Mouse (Mus musculus) cerebellum, adult 2 months (tissue): ENCODE results near the gene Osbp2. TPM values are rescaled to one million over a fixed set of nuclear protein-coding genes. Genes with fewer than 3 reads are reported as not detected.

Source experiments
- DNase-seq, 2 experiments: peaks; one replicate each; pipeline ENCODE4 v3.0.0; 2021
- H3K27ac ChIP-seq: fragments of 200-500 bp; 2 replicates; pipeline ENCODE4 v1.5.1; 2012; ENCODE audit warnings: low read length, control low read depth, inconsistent platforms; ENCODE audit not compliant: insufficient read depth
- H3K27me3 ChIP-seq: fragments of 200-500 bp; 2 replicates; pipeline ENCODE4 v1.6.1; 2012; ENCODE audit warnings: inconsistent platforms, mild to moderate bottlenecking, low read length, moderate library complexity; ENCODE audit not compliant: control insufficient read depth, insufficient read depth
- H3K4me1 ChIP-seq: fragments of 200-500 bp; 2 replicates; pipeline ENCODE4 v1.6.1; 2011; ENCODE audit warnings: low read length; ENCODE audit not compliant: control insufficient read depth, insufficient read depth
- H3K4me3 ChIP-seq: fragments of 200-500 bp; replicated peaks from 2 replicates; pipeline ENCODE3; 2011; ENCODE audit warnings: mild to moderate bottlenecking, low read depth, low read length, control low read depth; ENCODE audit not compliant: insufficient read depth
- CTCF ChIP-seq: fragments of 200-500 bp; IDR thresholded peaks from 2 replicates; pipeline ENCODE4 v1.5.1; 2011; ENCODE audit warnings: low read depth, mild to moderate bottlenecking, control low read depth, low read length, moderate library complexity, borderline replicate concordance; ENCODE audit not compliant: insufficient read depth
- POLR2A ChIP-seq: fragments of 200-500 bp; IDR thresholded peaks from 2 replicates; pipeline ENCODE4 v1.6.1; 2011; ENCODE audit warnings: low read length, control low read depth, borderline replicate concordance; ENCODE audit not compliant: insufficient read depth
- WGBS: fragments of 180-500 bp; shearing (Covaris S2); methylation state at CpG from one replicate; pipeline ENCODE4 v1.1.7; 2018; 5-methylcytosine and 5-hydroxymethylcytosine counted together
- polyA plus RNA-seq: library from polyadenylated mRNA; depleted of rRNA; stranded (reverse); fragments of >200 nt; gene quantifications from 2 replicates; pipeline ENCODE4 v1.2.3, GENCODE M21; 2012; rRNA removed

Gene Osbp2
- polyA plus RNA-seq, 1 experiment, result 71.3 TPM

- no peaks in the 10 kb centered on the region for H3K4me1 ChIP-seq
- H3K27me3 ChIP-seq, result no peaks in the 10 kb centered on the region
- no peak for DNase-seq
- TF ChIP-seq CTCF, result no peak
- H3K27ac ChIP-seq, result no peak overlapping the region
- 91% methylated on average over 3 of the region's 3 CpGs for WGBS
- no peak overlapping the region for H3K4me3 ChIP-seq
Measured at GRCm38 (mm10) chr11:3667506-3667905, 196.2 kb downstream of the Osbp2 start.

- no peak for DNase-seq
- Histone ChIP-seq H3K27ac (no peak overlapping the region), H3K27me3 (no peaks in the 10 kb centered on the region), H3K4me3 (no peak overlapping the region), H3K4me1 (no peaks in the 10 kb centered on the region)
- 95% methylated on average over 2 of the region's 2 CpGs for WGBS
- TF ChIP-seq POLR2A (no peak), CTCF (no peak)
Measured at GRCm38 (mm10) chr11:3661964-3662363, 201.7 kb downstream of the Osbp2 start.

Other genes starting within 250 kb of the Osbp2 start
- 22.9 and 26.0 TPM in 2 replicates for gene Morc2a, start 214.7 kb downstream of the Osbp2 start, polyA plus RNA-seq
- gene 4921536K21Rik, start 31.2 kb upstream of the Osbp2 start, polyA plus RNA-seq, result 0.29 and 0.36 TPM in 2 replicates
- 5.4 and 5.7 TPM in 2 replicates for gene Dusp18, start 31.3 kb upstream of the Osbp2 start, polyA plus RNA-seq
- gene Slc35e4, start 50.8 kb upstream of the Osbp2 start, polyA plus RNA-seq, result 27.3 and 28.5 TPM in 2 replicates
- gene Tcn2, start 68.3 kb upstream of the Osbp2 start, polyA plus RNA-seq, result 28.0 and 31.7 TPM in 2 replicates
- 36.6 and 36.9 TPM in 2 replicates for gene Pes1, start 100.1 kb upstream of the Osbp2 start, polyA plus RNA-seq
- 0.14 and 0.20 TPM in 2 replicates for gene 4930556J24Rik, start 112.9 kb upstream of the Osbp2 start, polyA plus RNA-seq
- 44.4 and 52.0 TPM in 2 replicates for gene Gal3st1, start 119.7 kb upstream of the Osbp2 start, polyA plus RNA-seq
- gene Sec14l4, start 167.6 kb upstream of the Osbp2 start, polyA plus RNA-seq, result 0.05 and 0.14 TPM in 2 replicates
- gene Sec14l3, start 200.9 kb upstream of the Osbp2 start, polyA plus RNA-seq, result not detected in 2 replicates
- gene Mtfp1, start 231.5 kb upstream of the Osbp2 start, polyA plus RNA-seq, result 60.5 and 65.2 TPM in 2 replicates